ENCODE assay signal across 8 mouse cellular contexts in genomic region chr13:8995990-8996786, GRCm38 (mm10). TPM values are rescaled to one million over a fixed set of nuclear protein-coding genes. Genes with fewer than 3 reads are reported as not detected.
DNase-seq lines count a peak whose midpoint lies in the region; ATAC-seq lines count a peak whose summit lies in the region.

TSS of gene Gtpbp4 (minus strand) at chr13:8996083.

- peak within 1 kb of the TSS; percentile 95 for H3K9ac ChIP-seq in heart, embryonic 13.5 days
- peak within 1 kb of the TSS; percentile 90 for H3K9ac ChIP-seq in liver, embryonic 12.5 days
- H3K9ac ChIP-seq in stomach, embryonic 15.5 days: peak within 1 kb of the TSS; percentile 88

- H3K9me3 ChIP-seq in heart, embryonic 13.5 days: no peaks in the 10 kb centered on the region
- H3K9me3 ChIP-seq in liver, embryonic 12.5 days (replicated peaks): no peaks in the 10 kb centered on the region
- no peaks in the 10 kb centered on the region for H3K9me3 ChIP-seq in stomach, embryonic 15.5 days

- H3K27ac ChIP-seq in brown adipose tissue, adult 24 weeks (replicated peaks; ENCODE audit: low read depth, low read length): peak within 1 kb of the TSS; percentile 92
- H3K27ac ChIP-seq in heart, embryonic 13.5 days (replicated peaks): peak within 1 kb of the TSS; percentile 93
- peak within 1 kb of the TSS; percentile 93 for H3K27ac ChIP-seq in liver, embryonic 12.5 days
- peak within 1 kb of the TSS; percentile 87 for H3K27ac ChIP-seq in stomach, embryonic 15.5 days

- H3K4me3 ChIP-seq in brown adipose tissue, adult 24 weeks (ENCODE audit: insufficient read depth, low read depth, low read length): peak within 1 kb of the TSS; percentile 94
- H3K4me3 ChIP-seq in heart, embryonic 13.5 days: peak within 1 kb of the TSS; percentile 98
- H3K4me3 ChIP-seq in liver, embryonic 12.5 days: peak within 1 kb of the TSS; percentile 87
- H3K4me3 ChIP-seq in stomach, embryonic 15.5 days (replicated peaks): peak within 1 kb of the TSS; percentile 69

- H3K27me3 ChIP-seq in heart, embryonic 13.5 days (replicated peaks): no peaks in the 10 kb centered on the region
- no peaks in the 10 kb centered on the region for H3K27me3 ChIP-seq in liver, embryonic 12.5 days (replicated peaks)
- no peaks in the 10 kb centered on the region for H3K27me3 ChIP-seq in stomach, embryonic 15.5 days (replicated peaks)

- 2% methylated on average over 51 of the region's 51 CpGs for WGBS in heart, embryonic 13.5 days
- WGBS in liver, embryonic 12.5 days (ENCODE audit: insufficient replicate concordance): 1% methylated on average over 51 of the region's 51 CpGs
- under 1% methylated on average over 51 of the region's 51 CpGs for WGBS in stomach, embryonic 15.5 days

- peak within 1 kb of the TSS; percentile 93 for H3K4me2 ChIP-seq in heart, embryonic 13.5 days
- H3K4me2 ChIP-seq in liver, embryonic 12.5 days: peak within 1 kb of the TSS; percentile 80
- peak within 1 kb of the TSS; percentile 72 for H3K4me2 ChIP-seq in stomach, embryonic 15.5 days

- peak; percentile 98 for DNase-seq in CD4-positive, CD25-positive, alpha-beta regulatory T cell, adult 2 months (ENCODE audit: low read depth, low spot score)
- DNase-seq in fat pad, adult 2 months (ENCODE audit: extremely low read depth, low read depth, low spot score): peak; percentile 68
- peak; percentile 98 for DNase-seq in kidney, postnatal 10 days
- peak; percentile 91 to 94 for DNase-seq in natural killer cell, adult 2 months (ENCODE audit: low spot score in 2 of 2)

- peak; percentile 93 for ATAC-seq in heart, embryonic 13.5 days (ENCODE audit: extremely low read depth, insufficient number of reproducible peaks, low FRiP score, low TSS enrichment)
- peak; percentile 95 for ATAC-seq in liver, embryonic 12.5 days
- ATAC-seq in stomach, embryonic 15.5 days (ENCODE audit: insufficient read depth, low FRiP score, low read depth): peak; percentile 97

- no peaks in the 10 kb centered on the region for H3K4me1 ChIP-seq in brown adipose tissue, adult 24 weeks (ENCODE audit: control insufficient read depth, insufficient read depth, insufficient read length, low read length)
- peaks cover 17% of the 10 kb centered on the region for H3K4me1 ChIP-seq in heart, embryonic 13.5 days
- H3K4me1 ChIP-seq in liver, embryonic 12.5 days: peaks cover 44% of the 10 kb centered on the region
- H3K4me1 ChIP-seq in stomach, embryonic 15.5 days: peaks cover 13% of the 10 kb centered on the region

- H3K36me3 ChIP-seq in heart, embryonic 13.5 days: peaks cover 12% of the 10 kb centered on the region
- peaks cover 13% of the 10 kb centered on the region for H3K36me3 ChIP-seq in liver, embryonic 12.5 days
- peaks cover under 1% of the 10 kb centered on the region; the same call in 1 of the 2 replicates for H3K36me3 ChIP-seq in stomach, embryonic 15.5 days

RNA-seq across cellular contexts. Expression of gene Gtpbp4, which starts in this region (rescaled TPM):
- 25.7 and 28.7 TPM in 2 replicates for polyA plus RNA-seq in brown adipose tissue, adult 24 weeks (2012; ENCODE audit: insufficient read depth, insufficient read length, missing spikeins)
- polyA plus RNA-seq in heart, embryonic 13.5 days (2015; fragmentation: Nextera tagmentation; extraction: Ambion mirVana): 48.4 and 57.7 TPM in 2 replicates
- polyA plus RNA-seq in liver, embryonic 12.5 days (2016; fragmentation: Nextera tagmentation; extraction: Ambion mirVana): 65.7 and 70.3 TPM in 2 replicates
- polyA plus RNA-seq in stomach, embryonic 15.5 days (2015; fragmentation: Nextera tagmentation; extraction: Ambion mirVana): 74.5 and 81.7 TPM in 2 replicates

Comparison
In these comparisons a context has a peak if more than half of its experiments do, and no peak if none do; other contexts are left out.
1. Peak in every context shown above with its lines: DNase-seq, ATAC-seq, H3K4me3 ChIP-seq and H3K27ac ChIP-seq.